Mouse (Mus musculus) kidney, postnatal 0 days (tissue): ENCODE data around the gene Col5a2. TPM values are rescaled to one million over a fixed set of nuclear protein-coding genes. Genes with fewer than 3 reads are reported as not detected.

Source experiments
- ATAC-seq: fragments of 200-750 bp; cut with Nextera tagmentation; replicated peaks from 2 replicates; pipeline ENCODE4 v1.8.0; 2017; ENCODE audit warnings: low read depth, moderate number of reproducible peaks, moderate TSS enrichment, moderate library complexity; ENCODE audit not compliant: low FRiP score
- DNase-seq: peaks from one replicate; pipeline ENCODE4 v3.0.0-alpha.2; 2016; ENCODE audit warnings: low spot score
- H3K27ac ChIP-seq: fragments of 300-500 bp; sonication (generic); 2 replicates; pipeline ENCODE4 v1.5.1; 2014; ENCODE audit warnings: mild to moderate bottlenecking
- H3K27me3 ChIP-seq: fragments of 300-500 bp; sonication (generic); 2 replicates; pipeline ENCODE4 v1.6.1; 2014; ENCODE audit warnings: low read length, mixed read lengths; ENCODE audit not compliant: insufficient read depth
- H3K36me3 ChIP-seq: fragments of 300-500 bp; sonication (generic); 2 replicates; pipeline ENCODE4 v1.6.1; 2014; ENCODE audit warnings: low read length, mixed read lengths; ENCODE audit not compliant: insufficient read depth
- H3K4me1 ChIP-seq: fragments of 300-500 bp; sonication (generic); replicated peaks from 2 replicates; pipeline ENCODE4 v1.6.1; 2014; ENCODE audit warnings: antibody characterized with exemption, low read length, mixed read lengths; ENCODE audit not compliant: insufficient read depth
- H3K4me2 ChIP-seq: fragments of 300-500 bp; sonication (generic); 2 replicates; pipeline ENCODE4 v1.6.1; 2014; ENCODE audit warnings: mild to moderate bottlenecking, low read length, moderate library complexity, mixed read lengths
- H3K4me3 ChIP-seq: fragments of 300-500 bp; sonication (generic); replicated peaks from 2 replicates; pipeline ENCODE4 v1.5.1; 2014; ENCODE audit warnings: low read depth, low read length
- H3K9ac ChIP-seq: fragments of 300-500 bp; sonication (generic); 2 replicates; pipeline ENCODE4 v1.6.1; 2014; ENCODE audit warnings: low read depth, low read length
- H3K9me3 ChIP-seq: fragments of 300-500 bp; sonication (generic); replicated peaks from 2 replicates; pipeline ENCODE4 v1.6.1; 2016; ENCODE audit warnings: low read length, inconsistent platforms, mixed read lengths
- CTCF ChIP-seq: IDR thresholded peaks from 2 replicates; pipeline ENCODE4 v1.5.1; 2016; ENCODE audit warnings: antibody characterized with exemption, low read depth, mild to moderate bottlenecking, moderate library complexity
- WGBS: fragments of 180-500 bp; shearing (Covaris S2); extraction: QIAGEN DNeasy Blood & Tissue Kit; methylation state at CpG from one replicate; pipeline ENCODE4 v1.1.7; 2014; 5-methylcytosine and 5-hydroxymethylcytosine counted together
- polyA plus RNA-seq: library from polyadenylated mRNA; unstranded; fragments of >200 nt; fragmentation: Nextera tagmentation; extraction: Ambion mirVana; gene quantifications from 2 replicates; pipeline ENCODE4 v1.2.1, GENCODE M21; 2015

Gene Col5a2
- polyA plus RNA-seq, 1 experiment from 2014 or later: 28.3 TPM

- Histone ChIP-seq H3K27me3 (no peaks in the 10 kb centered on the region), H3K9me3 (no peaks in the 10 kb centered on the region), H3K9ac (no peak overlapping the region), H3K36me3 (no peaks in the 10 kb centered on the region), H3K27ac (no peak overlapping the region), H3K4me2 (no peak overlapping the region), H3K4me1 (no peaks in the 10 kb centered on the region), H3K4me3 (no peak overlapping the region)
- no peak for TF ChIP-seq CTCF
- WGBS: 80% methylated on average over 2 of the region's 2 CpGs
- no peak for ATAC-seq
- DNase-seq: no peak
These were observed 83.2 kb downstream of the Col5a2 start for GRCm38 (mm10) chr1:45419858-45420257.

- Histone ChIP-seq H3K27me3 (no peaks in the 10 kb centered on the region), H3K9me3 (no peaks in the 10 kb centered on the region), H3K4me2 (no peak overlapping the region), H3K4me1 (no peaks in the 10 kb centered on the region), H3K9ac (no peak overlapping the region), H3K27ac (no peak overlapping the region), H3K4me3 (no peak overlapping the region), H3K36me3 (no peaks in the 10 kb centered on the region)
- DNase-seq (no peak), ATAC-seq (no peak)
- no peak for TF ChIP-seq CTCF
- 89% methylated on average over 2 of the region's 2 CpGs for WGBS
These were observed 121.2 kb downstream of the Col5a2 start for GRCm38 (mm10) chr1:45381866-45382265.

- H3K9ac ChIP-seq: no peak overlapping the region
- no peaks in the 10 kb centered on the region for H3K27me3 ChIP-seq
- DNase-seq: no peak
- ATAC-seq: no peak
- no peak for TF ChIP-seq CTCF
- no peak overlapping the region for H3K4me3 ChIP-seq
- WGBS: 75% methylated on average over 7 of the region's 7 CpGs
- H3K4me2 ChIP-seq: no peak overlapping the region
- no peaks in the 10 kb centered on the region for H3K9me3 ChIP-seq
- no peaks in the 10 kb centered on the region for H3K36me3 ChIP-seq
- H3K4me1 ChIP-seq: no peaks in the 10 kb centered on the region
- no peak overlapping the region for H3K27ac ChIP-seq
These were observed 122.9 kb downstream of the Col5a2 start for GRCm38 (mm10) chr1:45379992-45380690.

GRCm38 (mm10) chr1:45365427-45365826, 137.7 kb downstream of the Col5a2 start:
- TF ChIP-seq CTCF: no peak
- DNase-seq: no peak
- H3K4me1 ChIP-seq: no peaks in the 10 kb centered on the region

GRCm38 (mm10) chr1:45363274-45363673, 139.8 kb downstream of the Col5a2 start:
- Histone ChIP-seq H3K4me2 (no peak overlapping the region), H3K36me3 (no peaks in the 10 kb centered on the region), H3K9ac (no peak overlapping the region), H3K4me3 (no peak overlapping the region), H3K9me3 (no peaks in the 10 kb centered on the region), H3K27ac (no peak overlapping the region), H3K27me3 (no peaks in the 10 kb centered on the region), H3K4me1 (no peaks in the 10 kb centered on the region)
- 96% methylated on average over 2 of the region's 2 CpGs for WGBS
- no peak for TF ChIP-seq CTCF
- DNase-seq (no peak), ATAC-seq (no peak)

More at GRCm38 (mm10) chr1:45365427-45365826, 137.7 kb downstream of the Col5a2 start:
- H3K4me3 ChIP-seq: no peak overlapping the region
- no peaks in the 10 kb centered on the region for H3K9me3 ChIP-seq
- no peak overlapping the region for H3K9ac ChIP-seq
- ATAC-seq: no peak
- H3K36me3 ChIP-seq: no peaks in the 10 kb centered on the region
- H3K27ac ChIP-seq: no peak overlapping the region
- no peak overlapping the region for H3K4me2 ChIP-seq
- WGBS: 83% methylated on average over 1 of the region's 1 CpGs
- no peaks in the 10 kb centered on the region for H3K27me3 ChIP-seq

- no peaks in the 10 kb centered on the region for H3K36me3 ChIP-seq
- H3K27ac ChIP-seq: no peak overlapping the region
- H3K4me3 ChIP-seq: no peak overlapping the region
- ATAC-seq (no peak), DNase-seq (no peak)
- no peaks in the 10 kb centered on the region for H3K27me3 ChIP-seq
- H3K4me2 ChIP-seq: no peak overlapping the region
- WGBS: 87% methylated on average over 2 of the region's 2 CpGs
- H3K9me3 ChIP-seq: no peaks in the 10 kb centered on the region
- H3K4me1 ChIP-seq: no peaks in the 10 kb centered on the region
- no peak overlapping the region for H3K9ac ChIP-seq
- no peak for TF ChIP-seq CTCF
These were observed 143.4 kb downstream of the Col5a2 start for GRCm38 (mm10) chr1:45359673-45360072.

GRCm38 (mm10) chr1:45359147-45359546, 143.9 kb downstream of the Col5a2 start:
- Histone ChIP-seq H3K4me3 (no peak overlapping the region), H3K9me3 (no peaks in the 10 kb centered on the region), H3K27me3 (no peaks in the 10 kb centered on the region), H3K9ac (no peak overlapping the region), H3K4me1 (no peaks in the 10 kb centered on the region), H3K36me3 (no peaks in the 10 kb centered on the region), H3K4me2 (no peak overlapping the region), H3K27ac (no peak overlapping the region)
- ATAC-seq (no peak), DNase-seq (no peak)
- WGBS: 60% methylated on average over 2 of the region's 2 CpGs
- no peak for TF ChIP-seq CTCF
